Mouse (Mus musculus) v-Abl transformed pro-B cells (cell line): Measurements from ENCODE around the gene Mis18a.

ENCODE experiments used
- in situ Hi-C, 2 experiments: fragments of 400-800 bp; cut with MboI; formaldehyde crosslinking; loops; one replicate each; pipeline ENCODE4 v1.15.1; 2025; ENCODE audit not compliant: unreplicated experiment in 2 of 2

The Mis18a gene

GRCm38 (mm10) chr16:90673507-90674354 is 53.5 kb downstream of the Mis18a start:
- in situ Hi-C loops: no loop called here
